Mouse (Mus musculus) urinary bladder, postnatal 36 days (tissue): Measurements from ENCODE around the gene Pglyrp1.

Experiments
- DNase-seq, 2 experiments: peaks; one replicate each; pipeline ENCODE4 v3.0.0; 2022; ENCODE audit warnings: low spot score in 2 of 2, mixed read lengths in 1 of 2

The Pglyrp1 gene

GRCm38 (mm10) chr7:18884745-18885422 lies 13.8 kb downstream of the Pglyrp1 start:
- DNase-seq: no peak

- no peak for DNase-seq
Observed at GRCm38 (mm10) chr7:18886963-18887362, 15.8 kb downstream of the Pglyrp1 start.

- DNase-seq: no peak
Observed at GRCm38 (mm10) chr7:18890848-18891247, 19.7 kb downstream of the Pglyrp1 start.

- DNase-seq: peak; percentile 74 to 84
Observed at GRCm38 (mm10) chr7:18891872-18892599, 20.9 kb downstream of the Pglyrp1 start.

- DNase-seq: no peak
Observed at GRCm38 (mm10) chr7:18893009-18893408, 21.9 kb downstream of the Pglyrp1 start.

- DNase-seq: peak; percentile 45 to 63
Observed at GRCm38 (mm10) chr7:18893651-18894430, 22.7 kb downstream of the Pglyrp1 start.

GRCm38 (mm10) chr7:18896536-18896935 lies 25.4 kb downstream of the Pglyrp1 start:
- no peak for DNase-seq

- no peak for DNase-seq
Observed at GRCm38 (mm10) chr7:18900513-18900912, 29.4 kb downstream of the Pglyrp1 start.

GRCm38 (mm10) chr7:18902486-18902885 lies 31.4 kb downstream of the Pglyrp1 start:
- DNase-seq: no peak

- no peak for DNase-seq
Observed at GRCm38 (mm10) chr7:18904971-18905370, 33.8 kb downstream of the Pglyrp1 start.

GRCm38 (mm10) chr7:18909797-18910196 lies 38.7 kb downstream of the Pglyrp1 start:
- DNase-seq: no peak

GRCm38 (mm10) chr7:18910241-18910831 lies 39.2 kb downstream of the Pglyrp1 start, which contains the start of gene Ccdc61:
Ccdc61 (minus strand) TSS chr7:18910415.
- peak; percentile 97 to 98 for DNase-seq

- no peak for DNase-seq
Observed at GRCm38 (mm10) chr7:18916254-18916653, 45.1 kb downstream of the Pglyrp1 start.

- no peak for DNase-seq
Observed at GRCm38 (mm10) chr7:18917931-18918330, 46.8 kb downstream of the Pglyrp1 start.

GRCm38 (mm10) chr7:18921069-18921468 lies 49.9 kb downstream of the Pglyrp1 start:
- peak in 1 of 2 experiments; percentile 63 for DNase-seq

- no peak for DNase-seq
Observed at GRCm38 (mm10) chr7:18922807-18923206, 51.7 kb downstream of the Pglyrp1 start.

- DNase-seq: no peak
Observed at GRCm38 (mm10) chr7:18923267-18923666, 52.1 kb downstream of the Pglyrp1 start.

- no peak for DNase-seq
Observed at GRCm38 (mm10) chr7:18923711-18924191, 52.6 kb downstream of the Pglyrp1 start.

GRCm38 (mm10) chr7:18924321-18924720 lies 53.2 kb downstream of the Pglyrp1 start:
- no peak for DNase-seq

GRCm38 (mm10) chr7:18925162-18925938 lies 54.2 kb downstream of the Pglyrp1 start, which contains the start of gene Nova2:
Nova2 (plus strand) TSS chr7:18925888.
- DNase-seq: peak; percentile 8 to 72
